Mouse (Mus musculus): ENCODE data around the gene Wwc2.

DNA sequence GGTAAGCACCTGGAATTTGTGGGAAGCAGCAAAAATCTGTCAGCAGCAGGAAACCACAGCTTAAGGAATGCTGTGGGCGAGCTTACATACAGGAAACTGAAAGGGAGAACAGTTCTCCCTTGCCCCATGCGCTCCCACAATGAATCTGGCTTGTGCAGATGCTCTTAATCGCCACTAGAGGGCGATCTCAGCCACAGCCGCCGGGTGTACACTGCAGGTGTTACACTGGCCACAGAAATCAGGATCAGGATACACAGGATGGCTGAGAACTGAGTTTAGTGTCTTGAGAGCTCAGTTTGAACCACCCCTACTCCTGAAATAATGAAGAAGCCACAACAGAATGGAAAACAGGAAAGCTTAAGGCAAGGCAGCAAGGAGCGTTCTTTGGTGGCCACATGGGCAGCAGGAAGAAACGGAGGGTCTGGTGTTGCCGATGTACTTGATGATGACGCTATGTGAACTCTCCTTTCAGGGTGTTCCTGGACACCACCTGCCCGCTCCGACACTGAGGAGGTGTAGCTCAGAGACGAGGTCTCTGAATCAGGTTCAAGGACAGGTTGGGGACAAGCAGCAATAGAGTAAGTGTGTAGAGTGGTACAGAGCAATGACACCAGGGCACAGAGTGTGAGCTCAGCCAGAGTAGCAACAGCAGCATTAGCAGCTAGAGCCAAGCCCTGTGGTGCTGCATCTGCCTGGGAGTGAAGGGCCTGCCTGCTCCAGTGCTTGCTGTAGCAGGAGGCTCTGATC lies 118.2 kb downstream of the Wwc2 start:
- TF ChIP-seq TAL1 (IDR thresholded peaks at IDR 0.05; ENCODE audit: low read length) = no peak
- TF ChIP-seq GATA1 (IDR thresholded peaks at IDR 0.05; ENCODE audit: low read length) = no peak

Data from erythroblast, embryonic 14.5 days (primary cell).